Mouse (Mus musculus) liver, embryonic 12.5 days (tissue): ENCODE data around the gene Ulk4. TPM values are rescaled to one million over a fixed set of nuclear protein-coding genes. Genes with fewer than 3 reads are reported as not detected.
A peak's percentile ranks its signal among the peaks of the same experiment; 100 is the strongest.

ENCODE experiments used
- ATAC-seq: fragments of 200-750 bp; cut with Nextera tagmentation; 2 replicates; pipeline ENCODE4 v1.8.0; 2017; ENCODE audit warnings: moderate number of reproducible peaks, mild to moderate bottlenecking, moderate library complexity
- H3K27ac ChIP-seq: fragments of 300-500 bp; sonication (generic); 2 replicates; pipeline ENCODE4 v1.5.1; 2016; ENCODE audit warnings: mild to moderate bottlenecking
- H3K27me3 ChIP-seq: fragments of 300-500 bp; sonication (generic); replicated peaks from 2 replicates; pipeline ENCODE4 v1.6.1; 2016; ENCODE audit warnings: mild to moderate bottlenecking, moderate library complexity
- H3K36me3 ChIP-seq: fragments of 300-500 bp; sonication (generic); 2 replicates; pipeline ENCODE4 v1.6.1; 2016; ENCODE audit warnings: mild to moderate bottlenecking, moderate library complexity
- H3K4me1 ChIP-seq: fragments of 300-500 bp; sonication (generic); 2 replicates; pipeline ENCODE4 v1.6.1; 2016
- H3K4me2 ChIP-seq: fragments of 300-500 bp; sonication (generic); 2 replicates; pipeline ENCODE4 v1.6.1; 2016; ENCODE audit warnings: mild to moderate bottlenecking, moderate library complexity
- H3K4me3 ChIP-seq: fragments of 300-500 bp; sonication (generic); 2 replicates; pipeline ENCODE4 v1.5.1; 2016; ENCODE audit warnings: mild to moderate bottlenecking, moderate library complexity
- H3K9ac ChIP-seq: fragments of 300-500 bp; sonication (generic); 2 replicates; pipeline ENCODE4 v1.6.1; 2016; ENCODE audit warnings: mild to moderate bottlenecking, moderate library complexity
- H3K9me3 ChIP-seq: fragments of 300-500 bp; sonication (generic); replicated peaks from 2 replicates; pipeline ENCODE4 v1.6.1; 2016; ENCODE audit warnings: mild to moderate bottlenecking, moderate library complexity
- WGBS: fragments of 180-500 bp; shearing (Covaris S2); methylation state at CpG from one replicate; pipeline ENCODE4 v1.1.7; 2016; ENCODE audit not compliant: insufficient replicate concordance; 5-methylcytosine and 5-hydroxymethylcytosine counted together
- polyA plus RNA-seq: library from polyadenylated mRNA; unstranded; fragments of >200 nt; fragmentation: Nextera tagmentation; extraction: Ambion mirVana; gene quantifications from 2 replicates; pipeline ENCODE4 v1.2.1, GENCODE M21; 2016

Ulk4 gene
- polyA plus RNA-seq, 1 experiment from 2014 or later, result 52.6 TPM

- 17% methylated on average over 15 of the region's 15 CpGs for WGBS
- Histone ChIP-seq H3K27me3 (no peaks in the 10 kb centered on the region), H3K9me3 (no peaks in the 10 kb centered on the region), H3K4me3 (peak overlapping the region; percentile 78), H3K9ac (peak overlapping the region; percentile 68; the same call in 1 of the 2 replicates), H3K36me3 (no peaks in the 10 kb centered on the region), H3K27ac (no peak overlapping the region), H3K4me2 (peak overlapping the region; percentile 93), H3K4me1 (peaks cover 14% of the 10 kb centered on the region)
- no peak for ATAC-seq
Observed at GRCm38 (mm10) chr9:121276745-121277117, 266 bp downstream of the Ulk4 start.

GRCm38 (mm10) chr9:121271561-121271960, 5.4 kb downstream of the Ulk4 start:
- H3K9ac ChIP-seq, result no peak overlapping the region
- no peak overlapping the region for H3K4me3 ChIP-seq
- no peak for ATAC-seq
- 47% methylated on average over 4 of the region's 4 CpGs for WGBS
- H3K4me1 ChIP-seq, result peaks cover under 1% of the 10 kb centered on the region
- no peak overlapping the region for H3K4me2 ChIP-seq
- no peaks in the 10 kb centered on the region for H3K9me3 ChIP-seq
- H3K27me3 ChIP-seq, result no peaks in the 10 kb centered on the region
- H3K36me3 ChIP-seq, result no peaks in the 10 kb centered on the region
- no peak overlapping the region for H3K27ac ChIP-seq

GRCm38 (mm10) chr9:121271149-121271548, 5.8 kb downstream of the Ulk4 start:
- no peak for ATAC-seq
- Histone ChIP-seq H3K4me2 (no peak overlapping the region), H3K27me3 (no peaks in the 10 kb centered on the region), H3K9ac (no peak overlapping the region), H3K36me3 (no peaks in the 10 kb centered on the region), H3K9me3 (no peaks in the 10 kb centered on the region), H3K4me3 (no peak overlapping the region), H3K4me1 (no peaks in the 10 kb centered on the region), H3K27ac (no peak overlapping the region)
- 67% methylated on average over 1 of the region's 1 CpGs for WGBS

DNA sequence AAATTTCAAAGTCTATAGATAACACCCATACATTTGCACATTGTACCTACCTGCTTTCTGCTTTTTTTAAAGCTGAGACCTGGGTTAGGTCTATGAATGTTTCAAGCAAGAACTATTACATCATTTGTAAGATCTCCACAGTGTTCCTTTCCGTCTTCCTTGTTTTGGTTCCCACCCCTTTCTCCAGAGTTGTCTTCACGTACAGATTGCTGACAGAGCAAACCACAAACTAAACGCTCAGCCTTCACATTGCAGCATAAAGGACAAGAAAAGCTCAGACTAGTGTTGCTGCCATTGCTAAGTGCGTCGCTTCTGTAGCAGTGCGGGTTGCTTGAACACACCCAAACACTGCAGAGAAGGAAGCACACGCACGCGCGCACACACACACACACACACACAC, 11.7 kb downstream of the Ulk4 start:
- Histone ChIP-seq H3K27me3 (no peaks in the 10 kb centered on the region; the same call in 1 of the 2 replicates), H3K9ac (no peak overlapping the region), H3K36me3 (no peaks in the 10 kb centered on the region), H3K27ac (no peak overlapping the region), H3K4me2 (no peak overlapping the region), H3K4me3 (no peak overlapping the region), H3K4me1 (no peaks in the 10 kb centered on the region), H3K9me3 (no peaks in the 10 kb centered on the region)
- 59% methylated on average over 10 of the region's 10 CpGs for WGBS
- no peak for ATAC-seq

DNA sequence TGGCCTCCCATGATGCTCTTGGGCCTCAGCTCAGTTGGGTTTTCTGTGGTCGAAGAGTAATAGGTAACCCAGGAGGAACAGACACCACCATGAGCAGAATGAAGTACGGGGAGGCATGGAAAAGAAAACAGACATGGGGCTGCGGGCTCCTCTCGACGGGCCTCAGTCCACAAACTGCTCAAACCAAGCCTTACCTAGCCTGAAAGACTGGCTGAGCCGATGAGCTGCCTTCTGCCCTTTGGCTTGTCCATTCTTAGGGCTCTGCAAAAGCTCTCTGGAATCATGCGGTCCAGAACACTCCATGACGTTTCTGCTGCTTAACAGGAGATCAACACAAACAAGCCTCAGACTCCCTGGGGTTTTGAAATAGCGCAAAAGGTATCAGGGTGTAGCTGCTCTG, 19.9 kb downstream of the Ulk4 start:
- Histone ChIP-seq H3K27ac (no peak overlapping the region), H3K4me3 (no peak overlapping the region), H3K4me1 (no peaks in the 10 kb centered on the region), H3K36me3 (no peaks in the 10 kb centered on the region), H3K9ac (no peak overlapping the region), H3K27me3 (no peaks in the 10 kb centered on the region), H3K4me2 (no peak overlapping the region), H3K9me3 (no peaks in the 10 kb centered on the region)
- ATAC-seq, result no peak
- 73% methylated on average over 9 of the region's 9 CpGs for WGBS

DNA sequence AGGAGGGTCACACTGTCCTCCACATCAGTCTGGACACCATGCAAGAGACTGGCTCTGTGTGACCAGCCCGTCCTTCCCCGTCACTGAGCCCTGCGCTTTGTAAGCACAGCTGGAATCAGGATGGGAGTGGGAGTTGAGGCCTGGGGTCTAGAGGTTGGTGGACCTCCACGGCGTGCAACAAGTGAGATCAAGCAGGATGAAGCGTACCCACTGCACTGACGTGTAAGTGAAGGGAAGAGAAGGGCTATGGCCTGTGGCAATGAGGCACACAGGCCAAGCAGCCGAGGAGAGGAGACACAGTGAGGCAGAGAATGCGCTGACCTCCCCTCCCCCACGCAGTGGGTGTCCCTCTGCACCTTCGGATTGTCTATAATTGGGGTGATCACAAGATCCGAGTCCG, 22.2 kb downstream of the Ulk4 start:
- 81% methylated on average over 13 of the region's 13 CpGs for WGBS
- no peak overlapping the region for H3K4me3 ChIP-seq

DNA sequence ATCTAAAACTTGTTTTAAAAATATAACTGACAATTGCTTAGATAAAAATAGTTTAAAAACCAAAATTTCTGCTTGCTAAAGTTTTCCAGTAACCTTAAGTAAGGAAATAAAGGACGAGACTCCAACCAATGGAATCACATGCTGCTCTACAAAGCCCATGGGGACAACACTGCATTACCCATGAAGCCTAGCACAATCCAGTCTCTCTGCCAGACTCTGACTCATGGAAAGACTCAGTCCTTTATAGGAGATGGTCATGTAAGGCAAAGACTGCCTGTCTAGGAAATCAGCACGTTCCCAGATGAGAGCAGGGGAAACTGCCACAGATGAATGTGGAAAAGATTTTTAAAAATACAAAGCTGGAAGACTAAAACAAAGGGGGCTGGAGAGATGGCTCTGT, 23.0 kb downstream of the Ulk4 start:
- H3K36me3 ChIP-seq, result no peaks in the 10 kb centered on the region
- H3K4me3 ChIP-seq, result no peak overlapping the region
- H3K27ac ChIP-seq, result no peak overlapping the region
- no peak overlapping the region for H3K9ac ChIP-seq
- no peak for ATAC-seq
- H3K27me3 ChIP-seq, result no peaks in the 10 kb centered on the region
- H3K4me2 ChIP-seq, result no peak overlapping the region
- H3K4me1 ChIP-seq, result no peaks in the 10 kb centered on the region
- H3K9me3 ChIP-seq, result no peaks in the 10 kb centered on the region
- WGBS, result 60% methylated on average over 2 of the region's 2 CpGs

More for the DNA sequence above, 22.2 kb downstream of the Ulk4 start:
- H3K4me2 ChIP-seq, result no peak overlapping the region
- H3K27ac ChIP-seq, result no peak overlapping the region
- H3K9me3 ChIP-seq, result no peaks in the 10 kb centered on the region
- H3K9ac ChIP-seq, result no peak overlapping the region
- H3K27me3 ChIP-seq, result no peaks in the 10 kb centered on the region
- H3K4me1 ChIP-seq, result no peaks in the 10 kb centered on the region
- no peak for ATAC-seq
- H3K36me3 ChIP-seq, result no peaks in the 10 kb centered on the region

DNA sequence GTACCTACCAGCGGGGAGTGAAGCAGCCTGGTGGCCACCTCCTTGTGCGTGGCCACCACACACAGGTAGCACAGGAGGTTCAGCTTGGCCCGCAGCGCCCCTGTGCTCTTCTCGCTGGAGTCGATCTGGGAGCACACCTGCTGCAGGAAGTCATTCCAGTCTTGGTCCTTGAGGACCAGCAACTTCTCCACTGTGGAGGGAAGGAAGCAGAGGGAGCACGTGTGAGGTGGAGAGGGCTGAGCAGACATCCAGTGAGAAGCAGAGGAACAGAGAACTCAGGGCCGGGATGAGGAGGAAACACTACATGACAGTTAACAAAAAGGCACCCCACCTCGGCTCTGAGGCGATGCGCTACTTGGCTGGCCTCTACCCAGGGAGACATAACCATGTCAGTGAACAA, 26.1 kb downstream of the Ulk4 start:
- Histone ChIP-seq H3K36me3 (no peaks in the 10 kb centered on the region), H3K9me3 (no peaks in the 10 kb centered on the region), H3K4me1 (no peaks in the 10 kb centered on the region), H3K27ac (no peak overlapping the region), H3K27me3 (no peaks in the 10 kb centered on the region), H3K9ac (no peak overlapping the region), H3K4me2 (no peak overlapping the region), H3K4me3 (no peak overlapping the region)
- ATAC-seq, result no peak
- WGBS, result 77% methylated on average over 11 of the region's 11 CpGs

- Histone ChIP-seq H3K27me3 (no peaks in the 10 kb centered on the region), H3K4me2 (no peak overlapping the region), H3K4me1 (no peaks in the 10 kb centered on the region), H3K4me3 (no peak overlapping the region), H3K9ac (no peak overlapping the region), H3K27ac (no peak overlapping the region), H3K9me3 (no peaks in the 10 kb centered on the region), H3K36me3 (no peaks in the 10 kb centered on the region)
- 24% methylated on average over 14 of the region's 14 CpGs for WGBS
- no peak for ATAC-seq
Observed at GRCm38 (mm10) chr9:121249805-121250204, 27.2 kb downstream of the Ulk4 start.

GRCm38 (mm10) chr9:121247956-121248775, 28.8 kb downstream of the Ulk4 start:
- Histone ChIP-seq H3K27ac (no peak overlapping the region), H3K27me3 (no peaks in the 10 kb centered on the region), H3K4me2 (no peak overlapping the region), H3K9ac (no peak overlapping the region), H3K4me1 (no peaks in the 10 kb centered on the region), H3K36me3 (no peaks in the 10 kb centered on the region), H3K4me3 (no peak overlapping the region), H3K9me3 (no peaks in the 10 kb centered on the region)
- no peak for ATAC-seq
- 49% methylated on average over 12 of the region's 12 CpGs for WGBS

GRCm38 (mm10) chr9:121247047-121247446, 29.9 kb downstream of the Ulk4 start:
- H3K4me2 ChIP-seq, result no peak overlapping the region
- H3K36me3 ChIP-seq, result no peaks in the 10 kb centered on the region
- H3K27me3 ChIP-seq, result no peaks in the 10 kb centered on the region
- H3K4me1 ChIP-seq, result no peaks in the 10 kb centered on the region
- no peak for ATAC-seq
- no peak overlapping the region for H3K4me3 ChIP-seq
- WGBS, result 47% methylated on average over 6 of the region's 6 CpGs
- H3K27ac ChIP-seq, result no peak overlapping the region
- H3K9me3 ChIP-seq, result no peaks in the 10 kb centered on the region
- H3K9ac ChIP-seq, result no peak overlapping the region

DNA sequence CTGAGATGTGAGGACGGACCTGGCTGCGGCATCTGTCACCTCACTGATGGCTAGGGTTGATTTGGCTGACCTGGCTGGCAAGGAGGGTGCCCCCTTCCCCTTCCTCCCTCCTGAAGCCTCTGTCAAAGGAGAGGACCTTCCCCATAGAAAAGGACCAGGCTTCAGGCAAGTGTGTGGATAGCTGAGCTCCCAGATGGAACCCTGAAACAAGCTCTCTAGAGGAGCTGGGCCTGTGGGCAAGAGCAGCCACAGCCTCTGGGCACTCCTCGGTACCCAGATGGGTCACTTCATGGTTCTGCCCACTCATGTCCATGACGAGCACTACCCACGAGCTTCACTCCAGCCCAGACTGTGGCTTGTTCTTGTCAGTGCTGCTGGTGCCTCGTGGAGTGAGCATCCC, 34.7 kb downstream of the Ulk4 start:
- H3K27ac ChIP-seq, result no peak overlapping the region
- H3K9me3 ChIP-seq, result no peaks in the 10 kb centered on the region
- H3K9ac ChIP-seq, result no peak overlapping the region
- 66% methylated on average over 6 of the region's 6 CpGs for WGBS
- ATAC-seq, result no peak
- no peak overlapping the region for H3K4me3 ChIP-seq
- peaks cover 10% of the 10 kb centered on the region; the same call in 1 of the 2 replicates for H3K27me3 ChIP-seq
- H3K4me1 ChIP-seq, result no peaks in the 10 kb centered on the region
- H3K4me2 ChIP-seq, result no peak overlapping the region
- no peaks in the 10 kb centered on the region for H3K36me3 ChIP-seq

DNA sequence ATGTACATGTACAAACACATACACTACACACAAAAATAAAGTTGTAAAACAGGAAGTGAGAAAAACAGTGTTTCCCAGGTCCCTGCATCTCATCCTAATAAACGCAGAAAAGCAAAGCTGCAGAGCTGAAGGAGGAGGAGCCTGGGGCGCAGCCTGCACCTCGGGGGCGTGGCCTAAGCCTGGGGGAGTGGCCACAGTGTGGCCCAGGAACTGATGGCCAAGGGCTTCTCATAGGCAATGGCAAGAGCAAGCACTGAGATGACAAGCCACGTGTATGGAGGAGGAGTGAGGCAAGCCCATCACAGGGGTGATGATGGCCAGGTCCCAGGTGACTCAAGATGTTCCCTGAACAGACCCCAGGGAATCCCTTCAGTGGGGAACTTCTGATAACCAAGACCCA, 35.2 kb downstream of the Ulk4 start:
- no peak overlapping the region for H3K4me2 ChIP-seq
- H3K27me3 ChIP-seq, result peaks cover 10% of the 10 kb centered on the region; the same call in 1 of the 2 replicates
- ATAC-seq, result no peak
- H3K27ac ChIP-seq, result no peak overlapping the region
- whole genome bisulfite sequencing, result 17% methylated on average over 5 of the region's 5 CpGs
- no peaks in the 10 kb centered on the region for H3K36me3 ChIP-seq
- H3K9me3 ChIP-seq, result no peaks in the 10 kb centered on the region
- H3K4me1 ChIP-seq, result no peaks in the 10 kb centered on the region
- no peak overlapping the region for H3K4me3 ChIP-seq
- no peak overlapping the region for H3K9ac ChIP-seq
